Comparison of ENCODE assay signal across 15 mouse cellular contexts in the genomic region with DNA sequence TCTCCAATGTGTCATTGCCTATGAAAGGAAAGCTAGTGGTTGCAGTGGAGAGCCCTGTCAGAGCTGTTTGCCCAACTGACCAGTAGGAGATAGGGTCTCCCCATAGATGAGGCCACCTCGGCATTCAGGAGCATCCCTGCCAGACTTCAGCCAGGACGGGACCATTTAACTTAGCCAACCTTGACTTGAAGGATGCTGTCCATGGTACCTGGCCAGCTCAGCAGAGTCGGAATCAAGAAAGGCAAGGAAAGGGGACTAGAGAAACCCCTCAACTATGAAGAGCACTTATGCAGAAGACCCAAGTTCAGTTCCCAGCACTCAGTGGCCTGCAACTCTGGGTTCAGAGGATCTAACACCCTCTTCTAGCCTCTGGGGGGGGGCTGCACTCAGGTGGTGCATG.
"Had no signal": no experiment of that assay in that cellular context is flagged by ENCODE, and none has a peak within 500 bp of the region (broad histone marks: within the 10 kb centered on the region; RNA-seq: fewer than 3 reads in every experiment).

No protein-coding gene starts in this region.

- DNase-seq: kidney, adult 2 months; liver, embryonic 13.5 days; lung, adult 2 months; right cerebral cortex, adult 18-20 months; right cerebral cortex, postnatal 14 days; right cerebral cortex, postnatal 4 days; thymus, postnatal 36 days had no signal

- H3K4me1 ChIP-seq: midbrain, embryonic 10.5 days had no signal

- H3K4me3 ChIP-seq: left cerebral cortex, adult 2 months; liver, embryonic 13.5 days; megakaryocyte, embryonic 14.5 days; midbrain, embryonic 10.5 days; midbrain, embryonic 13.5 days; stomach, embryonic 15.5 days had no signal

- H3K4me2 ChIP-seq: liver, embryonic 13.5 days; midbrain, embryonic 13.5 days; stomach, embryonic 15.5 days had no signal

- H3K27me3 ChIP-seq: liver, embryonic 13.5 days; megakaryocyte, embryonic 14.5 days; midbrain, embryonic 13.5 days; stomach, embryonic 15.5 days had no signal

- H3K36me3 ChIP-seq: stomach, embryonic 15.5 days had no signal

- H3K9ac ChIP-seq: liver, embryonic 13.5 days; midbrain, embryonic 13.5 days; stomach, embryonic 15.5 days had no signal

- H3K27ac ChIP-seq: kidney, postnatal 0 days; left cerebral cortex, adult 2 months; liver, embryonic 13.5 days; midbrain, embryonic 10.5 days; midbrain, embryonic 13.5 days; stomach, embryonic 15.5 days had no signal

- H3K9me3 ChIP-seq: liver, embryonic 13.5 days; megakaryocyte, embryonic 14.5 days; midbrain, embryonic 10.5 days; midbrain, embryonic 13.5 days; stomach, embryonic 15.5 days had no signal

- ATAC-seq: intestine, embryonic 16.5 days; midbrain, embryonic 13.5 days; midbrain, embryonic 16.5 days had no signal
